Mouse (Mus musculus) limb, embryonic 12.5 days (tissue): ENCODE results near the gene Arvcf. TPM values are rescaled to one million over a fixed set of nuclear protein-coding genes. Genes with fewer than 3 reads are reported as not detected.
A peak's percentile ranks its signal among the peaks of the same experiment; 100 is the strongest.

Experiments used
- ATAC-seq: fragments of 200-750 bp; cut with Nextera tagmentation; 2 replicates; pipeline ENCODE4 v1.8.0; 2017; ENCODE audit warnings: low read depth, moderate TSS enrichment; ENCODE audit not compliant: insufficient number of reproducible peaks, insufficient read depth, low FRiP score, low TSS enrichment
- H3K27ac ChIP-seq: fragments of 300-500 bp; sonication (generic); 2 replicates; pipeline ENCODE4 v1.5.1; 2016; ENCODE audit warnings: mild to moderate bottlenecking, moderate library complexity
- H3K27me3 ChIP-seq: fragments of 300-500 bp; sonication (generic); 2 replicates; pipeline ENCODE4 v1.6.1; 2016; ENCODE audit warnings: mild to moderate bottlenecking, moderate library complexity
- H3K36me3 ChIP-seq: fragments of 300-500 bp; sonication (generic); 2 replicates; pipeline ENCODE4 v1.6.1; 2016; ENCODE audit warnings: mild to moderate bottlenecking, moderate library complexity
- H3K4me1 ChIP-seq: fragments of 300-500 bp; sonication (generic); replicated peaks from 2 replicates; pipeline ENCODE4 v1.6.1; 2016
- H3K4me2 ChIP-seq: fragments of 300-500 bp; sonication (generic); 2 replicates; pipeline ENCODE4 v1.6.1; 2016; ENCODE audit warnings: mild to moderate bottlenecking, moderate library complexity
- H3K4me3 ChIP-seq: fragments of 300-500 bp; sonication (generic); replicated peaks from 2 replicates; pipeline ENCODE4 v1.5.1; 2016; ENCODE audit warnings: mild to moderate bottlenecking
- H3K9ac ChIP-seq: fragments of 300-500 bp; sonication (generic); replicated peaks from 2 replicates; pipeline ENCODE4 v1.6.1; 2016; ENCODE audit warnings: mild to moderate bottlenecking, moderate library complexity
- H3K9me3 ChIP-seq: fragments of 300-500 bp; sonication (generic); 2 replicates; pipeline ENCODE4 v1.6.1; 2016; ENCODE audit warnings: mild to moderate bottlenecking, moderate library complexity
- WGBS: fragments of 180-500 bp; shearing (Covaris S2); methylation state at CpG from one replicate; pipeline ENCODE4 v1.1.7; 2016; 5-methylcytosine and 5-hydroxymethylcytosine counted together
- polyA plus RNA-seq: library from polyadenylated mRNA; unstranded; fragments of >200 nt; fragmentation: Nextera tagmentation; extraction: Ambion mirVana; gene quantifications from 2 replicates; pipeline ENCODE4 v1.2.1, GENCODE M21; 2016

The Arvcf gene
- polyA plus RNA-seq, 1 experiment from 2014 or later, result 46.3 TPM

- Histone ChIP-seq H3K27me3 (no peaks in the 10 kb centered on the region), H3K4me1 (peaks cover 25% of the 10 kb centered on the region), H3K4me3 (no peak overlapping the region), H3K4me2 (no peak overlapping the region), H3K9me3 (no peaks in the 10 kb centered on the region), H3K36me3 (peaks cover 87% of the 10 kb centered on the region), H3K9ac (no peak overlapping the region), H3K27ac (no peak overlapping the region)
- WGBS, result 76% methylated on average over 9 of the region's 9 CpGs
- no peak for ATAC-seq
Measured at GRCm38 (mm10) chr16:18400028-18400427, 52.0 kb downstream of the Arvcf start.

- H3K4me3 ChIP-seq, result no peak overlapping the region
- no peaks in the 10 kb centered on the region for H3K9me3 ChIP-seq
- H3K4me2 ChIP-seq, result no peak overlapping the region
- no peaks in the 10 kb centered on the region for H3K27me3 ChIP-seq
- peak; percentile 48; the same call in 1 of the 2 replicates for ATAC-seq
- no peak overlapping the region for H3K27ac ChIP-seq
- H3K4me1 ChIP-seq, result peaks cover 19% of the 10 kb centered on the region
- peaks cover 93% of the 10 kb centered on the region for H3K36me3 ChIP-seq
- 0 out of 2 replicates have a peak overlapping the region, but pooled peaks have one; percentile 19 for H3K9ac ChIP-seq
- WGBS, result 49% methylated on average over 7 of the region's 7 CpGs
Measured at GRCm38 (mm10) chr16:18400472-18401216, 52.7 kb downstream of the Arvcf start.

- Histone ChIP-seq H3K27me3 (no peaks in the 10 kb centered on the region), H3K27ac (no peak overlapping the region), H3K36me3 (peaks cover 93% of the 10 kb centered on the region), H3K4me3 (no peak overlapping the region), H3K9ac (no peak overlapping the region), H3K9me3 (no peaks in the 10 kb centered on the region), H3K4me2 (no peak overlapping the region), H3K4me1 (peaks cover 10% of the 10 kb centered on the region)
- ATAC-seq, result no peak
- 90% methylated on average over 12 of the region's 12 CpGs for WGBS
Measured at GRCm38 (mm10) chr16:18403285-18403684, 55.3 kb downstream of the Arvcf start.

- ATAC-seq, result no peak
- H3K27ac ChIP-seq, result peak overlapping the region; percentile 51; the same call in 1 of the 2 replicates
- WGBS, result 85% methylated on average over 13 of the region's 13 CpGs
- no peak overlapping the region for H3K4me3 ChIP-seq
- peaks cover 93% of the 10 kb centered on the region for H3K36me3 ChIP-seq
- no peak overlapping the region for H3K4me2 ChIP-seq
- H3K27me3 ChIP-seq, result no peaks in the 10 kb centered on the region
- no peaks in the 10 kb centered on the region for H3K9me3 ChIP-seq
- H3K9ac ChIP-seq, result no peak overlapping the region
- peaks cover 9% of the 10 kb centered on the region for H3K4me1 ChIP-seq
Measured at GRCm38 (mm10) chr16:18405091-18405854, 57.3 kb downstream of the Arvcf start.

GRCm38 (mm10) chr16:18405876-18406275 is 57.9 kb downstream of the Arvcf start:
- no peak overlapping the region for H3K9ac ChIP-seq
- H3K27ac ChIP-seq, result peak overlapping the region; percentile 51; the same call in 1 of the 2 replicates
- no peaks in the 10 kb centered on the region for H3K9me3 ChIP-seq
- ATAC-seq, result no peak
- H3K36me3 ChIP-seq, result peaks cover 93% of the 10 kb centered on the region
- WGBS, result 61% methylated on average over 2 of the region's 2 CpGs
- H3K27me3 ChIP-seq, result no peaks in the 10 kb centered on the region
- peaks cover 3% of the 10 kb centered on the region for H3K4me1 ChIP-seq
- H3K4me2 ChIP-seq, result no peak overlapping the region
- H3K4me3 ChIP-seq, result no peak overlapping the region

- H3K4me3 ChIP-seq, result no peak overlapping the region
- no peaks in the 10 kb centered on the region for H3K9me3 ChIP-seq
- WGBS, result 10% methylated on average over 2 of the region's 2 CpGs
- no peak overlapping the region for H3K27ac ChIP-seq
- no peak for ATAC-seq
- H3K36me3 ChIP-seq, result peaks cover 94% of the 10 kb centered on the region
- no peaks in the 10 kb centered on the region for H3K4me1 ChIP-seq
- no peak overlapping the region for H3K4me2 ChIP-seq
- no peak overlapping the region for H3K9ac ChIP-seq
- H3K27me3 ChIP-seq, result no peaks in the 10 kb centered on the region
Measured at GRCm38 (mm10) chr16:18406293-18406692, 58.3 kb downstream of the Arvcf start.

- Histone ChIP-seq H3K9ac (no peak overlapping the region), H3K4me3 (no peak overlapping the region), H3K4me2 (no peak overlapping the region), H3K27ac (no peak overlapping the region), H3K9me3 (no peaks in the 10 kb centered on the region), H3K27me3 (no peaks in the 10 kb centered on the region), H3K36me3 (peaks cover 89% of the 10 kb centered on the region), H3K4me1 (no peaks in the 10 kb centered on the region)
- WGBS, result 81% methylated on average over 7 of the region's 7 CpGs
- no peak for ATAC-seq
Measured at GRCm38 (mm10) chr16:18407912-18408311, 59.9 kb downstream of the Arvcf start.

- no peaks in the 10 kb centered on the region for H3K9me3 ChIP-seq
- no peak overlapping the region for H3K9ac ChIP-seq
- ATAC-seq, result no peak
- WGBS, result 79% methylated on average over 4 of the region's 4 CpGs
- peaks cover 80% of the 10 kb centered on the region for H3K36me3 ChIP-seq
- H3K27me3 ChIP-seq, result no peaks in the 10 kb centered on the region
- H3K4me1 ChIP-seq, result no peaks in the 10 kb centered on the region
- 0 out of 2 replicates have a peak overlapping the region, but pooled peaks have one; percentile 1 for H3K27ac ChIP-seq
- no peak overlapping the region for H3K4me2 ChIP-seq
- H3K4me3 ChIP-seq, result no peak overlapping the region
Measured at GRCm38 (mm10) chr16:18409776-18410175, 61.8 kb downstream of the Arvcf start.

GRCm38 (mm10) chr16:18410418-18410817 is 62.4 kb downstream of the Arvcf start:
- H3K4me2 ChIP-seq, result no peak overlapping the region
- no peaks in the 10 kb centered on the region for H3K4me1 ChIP-seq
- no peak overlapping the region for H3K4me3 ChIP-seq
- no peak overlapping the region for H3K9ac ChIP-seq
- 81% methylated on average over 5 of the region's 5 CpGs for WGBS
- H3K27ac ChIP-seq, result no peak overlapping the region
- peaks cover 77% of the 10 kb centered on the region for H3K36me3 ChIP-seq
- no peaks in the 10 kb centered on the region for H3K9me3 ChIP-seq
- ATAC-seq, result no peak
- no peaks in the 10 kb centered on the region for H3K27me3 ChIP-seq

- H3K9ac ChIP-seq, result no peak overlapping the region
- H3K9me3 ChIP-seq, result no peaks in the 10 kb centered on the region
- no peaks in the 10 kb centered on the region for H3K4me1 ChIP-seq
- no peak for ATAC-seq
- no peaks in the 10 kb centered on the region for H3K27me3 ChIP-seq
- no peak overlapping the region for H3K4me2 ChIP-seq
- no peak overlapping the region for H3K4me3 ChIP-seq
- peaks cover 78% of the 10 kb centered on the region for H3K36me3 ChIP-seq
- WGBS, result 88% methylated on average over 13 of the region's 13 CpGs
- no peak overlapping the region for H3K27ac ChIP-seq
Measured at GRCm38 (mm10) chr16:18411026-18411649, 63.2 kb downstream of the Arvcf start.

- WGBS, result 83% methylated on average over 12 of the region's 12 CpGs
- H3K4me2 ChIP-seq, result no peak overlapping the region
- no peak overlapping the region for H3K9ac ChIP-seq
- H3K4me1 ChIP-seq, result no peaks in the 10 kb centered on the region; the same call in 1 of the 2 replicates
- no peak overlapping the region for H3K27ac ChIP-seq
- H3K9me3 ChIP-seq, result no peaks in the 10 kb centered on the region
- no peaks in the 10 kb centered on the region for H3K27me3 ChIP-seq
- H3K36me3 ChIP-seq, result peaks cover 79% of the 10 kb centered on the region
- H3K4me3 ChIP-seq, result no peak overlapping the region
- no peak for ATAC-seq
Measured at GRCm38 (mm10) chr16:18411802-18412476, 64.0 kb downstream of the Arvcf start.
